Mouse (Mus musculus) CH12.LX (cell line): ENCODE measurements around the gene Olfr767.
"Not testable (repeated sequence)": the region's sequence is repeated elsewhere in the genome, so short reads cannot be mapped to it uniquely, and the experiment has no call there.

Source experiments
- CTCF ChIP-seq, 2 experiments: IDR thresholded peaks in 1 of 2; conservative IDR thresholded peaks in 1 of 2; 2 replicates each; pipeline ENCODE4 v1.5.1; 2011 to 2012; ENCODE audit warnings: low read depth in 2 of 2, low read length in 2 of 2, improper control_type of control experiment in 1 of 2, inconsistent platforms in 1 of 2, mild to moderate bottlenecking in 1 of 2, moderate library complexity in 1 of 2
- EP300 ChIP-seq: IDR thresholded peaks from 2 replicates; pipeline ENCODE4 v1.6.1; 2011; ENCODE audit warnings: low read length, improper control_type of control experiment
- MAFK ChIP-seq: IDR thresholded peaks from 2 replicates; pipeline ENCODE4 v1.6.1; 2011; ENCODE audit warnings: low read length, improper control_type of control experiment; ENCODE audit not compliant: insufficient replicate concordance
- MAX ChIP-seq: IDR thresholded peaks from 2 replicates; pipeline ENCODE4 v1.6.1; 2011; ENCODE audit warnings: low read length, improper control_type of control experiment
- MAZ ChIP-seq: IDR thresholded peaks from 2 replicates; pipeline ENCODE4 v1.6.1; 2012; ENCODE audit warnings: low read depth, mild to moderate bottlenecking, inconsistent platforms, low read length, improper control_type of control experiment, moderate library complexity
- POLR2A ChIP-seq: IDR thresholded peaks from 2 replicates; pipeline ENCODE4 v1.6.1; 2011; ENCODE audit warnings: low read depth, mild to moderate bottlenecking, improper control_type of control experiment, low read length
- TCF12 ChIP-seq: IDR thresholded peaks from 2 replicates; pipeline ENCODE4 v1.6.1; 2014; ENCODE audit warnings: low read depth, mild to moderate bottlenecking, inconsistent platforms, low read length, improper control_type of control experiment

GRCm38 (mm10) chr10:129049898-129050297 is 32.8 kb downstream of the Olfr767 start, which contains the start of gene Olfr765:
- TF ChIP-seq POLR2A; CTCF (conservative IDR thresholded peaks at IDR 0.05 in 1 of 2, IDR thresholded peaks at IDR 0.05 in 1 of 2; ENCODE audit: low read depth in 2 of 2, low read length in 2 of 2); MAX; MAZ; EP300; TCF12; MAFK: not testable (repeated sequence)
